Mouse (Mus musculus) ES-Bruce4 (cell line): ENCODE results near the gene Gja10.
A peak's percentile ranks its signal among the peaks of the same experiment; 100 is the strongest.

ENCODE experiments used
- CTCF ChIP-seq: IDR thresholded peaks from one replicate; pipeline ENCODE4 v1.8.1; 2011; ENCODE audit warnings: low read depth, low read length
- EP300 ChIP-seq: IDR thresholded peaks from 2 replicates; pipeline ENCODE4 v1.6.1; 2011; ENCODE audit warnings: low read depth, low read length; ENCODE audit not compliant: insufficient read depth
- POLR2A ChIP-seq: IDR thresholded peaks from one replicate; pipeline ENCODE4 v1.8.1; 2011; ENCODE audit warnings: low read length; ENCODE audit not compliant: insufficient read depth

- TF ChIP-seq CTCF (peak; percentile 8), EP300 (no peak), POLR2A (no peak)
These were observed 41.6 kb downstream of the Gja10 start for GRCm38 (mm10) chr4:32560724-32561554.
